Mouse (Mus musculus): ENCODE measurements around the gene Cln3.

- no peak for TF ChIP-seq CTCF (IDR thresholded peaks at IDR 0.05)
- TF ChIP-seq EP300 (IDR thresholded peaks at IDR 0.05): no peak
These were observed 62.3 kb downstream of the Cln3 start for GRCm38 (mm10) chr7:126523316-126523715.

Measured in lung, postnatal 0 days (tissue).